ENCODE assay signal across 8 mouse cellular contexts in genomic region chr11:89298285-89299010, GRCm38 (mm10). TPM values are rescaled to one million over a fixed set of nuclear protein-coding genes. Genes with fewer than 3 reads are reported as not detected.
A peak's percentile ranks its signal among the peaks of the same experiment; 100 is the strongest.
DNase-seq lines count a peak whose midpoint lies in the region; ATAC-seq and TF ChIP-seq lines count a peak whose summit lies in the region.

No protein-coding gene starts in this region.

- peak; percentile 92 for DNase-seq in heart, embryonic 10.5 days (ENCODE audit: low spot score)
- DNase-seq in heart, postnatal 25 days (ENCODE audit: low spot score) = no peak
- peak; percentile 87 for DNase-seq in embryo, embryonic 10.5 days (ENCODE audit: low spot score)
- peak; percentile 8 to 10 for DNase-seq in heart, postnatal 36 days
- DNase-seq in neural tube, embryonic 10.5 days (ENCODE audit: extremely low spot score, low spot score) = peak; percentile 80

- peaks cover 48% of the 10 kb centered on the region for H3K4me1 ChIP-seq in heart, embryonic 10.5 days
- H3K4me1 ChIP-seq in E14TG2a.4 (replicated peaks; ENCODE audit: low read depth, low read length) = peaks cover 25% of the 10 kb centered on the region; the same call in 1 of the 2 replicates
- peaks cover 30% of the 10 kb centered on the region for H3K4me1 ChIP-seq in limb, embryonic 12.5 days (replicated peaks)

- peak; percentile 63 for ATAC-seq in limb, embryonic 12.5 days (ENCODE audit: insufficient number of reproducible peaks, insufficient read depth, low FRiP score, low TSS enrichment, low read depth)
- ATAC-seq in megakaryocyte-erythroid progenitor cell, adult 5-6 weeks (replicated peaks; ENCODE audit: low FRiP score, low TSS enrichment, poor library complexity, severe bottlenecking) = no peak

- 0 out of 2 replicates have a peak overlapping the region, but pooled peaks have one; percentile 23 for H3K9ac ChIP-seq in limb, embryonic 12.5 days (replicated peaks)

- H3K36me3 ChIP-seq in heart, embryonic 10.5 days = no peaks in the 10 kb centered on the region
- H3K36me3 ChIP-seq in E14TG2a.4 (ENCODE audit: insufficient read depth, low read length) = no peaks in the 10 kb centered on the region
- H3K36me3 ChIP-seq in limb, embryonic 12.5 days = no peaks in the 10 kb centered on the region

- H3K27ac ChIP-seq in heart, embryonic 10.5 days = peak overlapping the region; percentile 83
- H3K27ac ChIP-seq in limb, embryonic 12.5 days = peak overlapping the region; percentile 68; the same call in 1 of the 2 replicates

- intact Hi-C loops in heart, postnatal 25 days (cut with DNase I) = no loop called here
- intact Hi-C loops in heart, postnatal 36 days (cut with DNase I) = no loop called here

- H3K27me3 ChIP-seq in heart, embryonic 10.5 days (ENCODE audit: insufficient read depth, poor library complexity, severe bottlenecking) = peaks cover 37% of the 10 kb centered on the region
- H3K27me3 ChIP-seq in E14TG2a.4 (ENCODE audit: insufficient read depth, low read length) = peaks cover 78% of the 10 kb centered on the region
- H3K27me3 ChIP-seq in limb, embryonic 12.5 days = peaks cover 54% of the 10 kb centered on the region

- peak overlapping the region; percentile 80 for H3K4me3 ChIP-seq in heart, embryonic 10.5 days
- peak overlapping the region; percentile 64 for H3K4me3 ChIP-seq in E14TG2a.4 (replicated peaks; ENCODE audit: low read length)
- peak overlapping the region; percentile 68 for H3K4me3 ChIP-seq in limb, embryonic 12.5 days (replicated peaks)

- WGBS in heart, embryonic 10.5 days = under 1% methylated on average over 49 of the region's 51 CpGs
- WGBS in limb, embryonic 12.5 days = 1% methylated on average over 47 of the region's 51 CpGs

- H3K9me3 ChIP-seq in heart, embryonic 10.5 days = no peaks in the 10 kb centered on the region
- H3K9me3 ChIP-seq in E14TG2a.4 (ENCODE audit: low read length) = no peaks in the 10 kb centered on the region
- no peaks in the 10 kb centered on the region for H3K9me3 ChIP-seq in limb, embryonic 12.5 days

- TF ChIP-seq CTCF in E14TG2a.4 (conservative IDR thresholded peaks at IDR 0.05; ENCODE audit: low read length) = no peak; the same call in 1 of the 2 replicates

- H3K4me2 ChIP-seq in limb, embryonic 12.5 days = peak overlapping the region; percentile 92

RNA-seq across cellular contexts. Expression of gene Nog, which starts 3.7 kb away (rescaled TPM):
- polyA plus RNA-seq in heart, embryonic 10.5 days (2016; fragmentation: Nextera tagmentation; extraction: Ambion mirVana) = 1.4 and 2.5 TPM in 2 replicates
- total RNA-seq in heart, postnatal 25 days (2021) = under 1 TPM; 0.25 to 0.44 TPM
- total RNA-seq in heart, postnatal 36 days (2021) = under 1 TPM; 0.22 to 0.60 TPM
- 11.1 TPM in 2 replicates for polyA plus RNA-seq in limb, embryonic 12.5 days (2016; fragmentation: Nextera tagmentation; extraction: Ambion mirVana)
- not detected in 2 replicates for total RNA-seq in megakaryocyte-erythroid progenitor cell, adult 5-6 weeks (2014; fragmentation: Nextera tagmentation)
- total RNA-seq in megakaryocyte-erythroid progenitor cell, adult 5-6 weeks (2017) = not detected in 2 replicates
